Mouse (Mus musculus) liver, embryonic 15.5 days (tissue): Measurements from ENCODE around the gene Vmn2r103. TPM values are rescaled to one million over a fixed set of nuclear protein-coding genes. Genes with fewer than 3 reads are reported as not detected.

Source experiments
- ATAC-seq: fragments of 200-750 bp; cut with Nextera tagmentation; 2 replicates; pipeline ENCODE4 v1.8.0; 2017; ENCODE audit warnings: moderate number of reproducible peaks, mild to moderate bottlenecking, moderate library complexity; ENCODE audit not compliant: insufficient read depth
- H3K27ac ChIP-seq: fragments of 300-500 bp; sonication (generic); replicated peaks from 2 replicates; pipeline ENCODE4 v1.5.1; 2015; ENCODE audit warnings: mild to moderate bottlenecking, inconsistent platforms
- H3K27me3 ChIP-seq: fragments of 300-500 bp; sonication (generic); 2 replicates; pipeline ENCODE4 v1.6.1; 2015; ENCODE audit warnings: mild to moderate bottlenecking, inconsistent platforms
- H3K36me3 ChIP-seq: fragments of 300-500 bp; sonication (generic); replicated peaks from 2 replicates; pipeline ENCODE4 v1.6.1; 2015; ENCODE audit warnings: moderate library complexity, mild to moderate bottlenecking, inconsistent platforms
- H3K4me1 ChIP-seq: fragments of 300-500 bp; sonication (generic); replicated peaks from 2 replicates; pipeline ENCODE4 v1.6.1; 2015; ENCODE audit warnings: inconsistent platforms
- H3K4me2 ChIP-seq: fragments of 300-500 bp; sonication (generic); 2 replicates; pipeline ENCODE4 v1.6.1; 2015; ENCODE audit warnings: moderate library complexity, mild to moderate bottlenecking, inconsistent platforms
- H3K4me3 ChIP-seq: fragments of 300-500 bp; sonication (generic); replicated peaks from 2 replicates; pipeline ENCODE4 v1.5.1; 2015; ENCODE audit warnings: mild to moderate bottlenecking, inconsistent platforms
- H3K9ac ChIP-seq: fragments of 300-500 bp; sonication (generic); 2 replicates; pipeline ENCODE4 v1.6.1; 2015; ENCODE audit warnings: moderate library complexity, mild to moderate bottlenecking, inconsistent platforms
- H3K9me3 ChIP-seq: fragments of 300-500 bp; sonication (generic); replicated peaks from 2 replicates; pipeline ENCODE4 v1.6.1; 2016; ENCODE audit warnings: inconsistent platforms
- WGBS: fragments of 180-500 bp; shearing (Covaris S2); methylation state at CpG from one replicate; pipeline ENCODE4 v1.1.7; 2015; ENCODE audit warnings: mixed read lengths; ENCODE audit not compliant: insufficient replicate concordance; 5-methylcytosine and 5-hydroxymethylcytosine counted together
- polyA plus RNA-seq: library from polyadenylated mRNA; unstranded; fragments of >200 nt; fragmentation: Nextera tagmentation; extraction: Ambion mirVana; gene quantifications from 2 replicates; pipeline ENCODE4 v1.2.1, GENCODE M21; 2015

Vmn2r103 gene
- not detected in 2 replicates for polyA plus RNA-seq

DNA sequence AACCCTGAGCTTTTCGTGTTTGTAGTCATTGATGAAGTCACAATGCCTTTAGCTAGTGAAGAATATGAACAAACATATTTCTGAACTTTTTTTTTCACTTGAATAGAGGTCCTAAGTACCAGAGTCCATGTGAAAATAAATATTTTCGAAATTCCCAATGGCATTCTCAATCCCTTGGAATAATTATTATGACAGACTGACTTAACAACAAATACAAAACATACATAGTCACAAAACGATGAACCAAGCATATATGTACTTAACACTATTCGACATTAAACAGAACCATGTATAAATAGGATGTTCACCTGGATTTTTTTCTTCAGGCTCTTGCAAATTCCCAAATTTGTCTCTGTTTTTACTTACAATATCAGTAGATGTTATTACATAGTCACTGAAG lies at the start of gene Vmn2r103:
Gene Vmn2r103 (plus strand): TSS at position 301 of the 400 bp plus-strand sequence.
- H3K4me1 ChIP-seq, result no peaks in the 10 kb centered on the region
- H3K9me3 ChIP-seq, result no peaks in the 10 kb centered on the region
- H3K27ac ChIP-seq, result no peak within 1 kb of the TSS
- no peak within 1 kb of the TSS for H3K9ac ChIP-seq
- WGBS, result 35% methylated on average over 4 of the region's 4 CpGs
- ATAC-seq, result no peak
- H3K4me3 ChIP-seq, result no peak within 1 kb of the TSS
- no peaks in the 10 kb centered on the region for H3K36me3 ChIP-seq
- H3K27me3 ChIP-seq, result no peaks in the 10 kb centered on the region
- no peak within 1 kb of the TSS for H3K4me2 ChIP-seq

DNA sequence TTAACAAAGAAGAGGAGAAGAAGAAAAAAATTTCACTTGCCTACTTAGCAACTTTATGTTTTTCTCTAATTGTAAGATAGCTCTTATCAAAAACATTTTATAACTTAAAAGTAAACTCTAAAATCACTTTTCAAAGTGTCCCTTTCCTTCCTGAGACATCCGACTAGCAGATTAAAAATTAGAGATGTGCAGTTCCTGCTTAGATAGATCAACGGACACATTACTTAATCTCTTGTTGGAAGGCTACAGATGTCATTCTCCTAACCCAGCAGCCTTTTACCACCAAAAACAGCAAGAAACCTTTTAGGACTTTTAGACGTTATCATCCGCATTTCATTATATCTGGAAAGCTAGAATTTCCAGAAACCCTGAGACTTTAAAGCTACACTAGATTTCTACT lies 5.8 kb downstream of the Vmn2r103 start:
- H3K27ac ChIP-seq, result no peak overlapping the region
- ATAC-seq, result no peak
- no peaks in the 10 kb centered on the region for H3K4me1 ChIP-seq
- H3K36me3 ChIP-seq, result no peaks in the 10 kb centered on the region
- 55% methylated on average over 4 of the region's 4 CpGs for WGBS
- H3K27me3 ChIP-seq, result no peaks in the 10 kb centered on the region
- no peaks in the 10 kb centered on the region for H3K9me3 ChIP-seq
- no peak overlapping the region for H3K4me3 ChIP-seq
- no peak overlapping the region for H3K9ac ChIP-seq
- no peak overlapping the region for H3K4me2 ChIP-seq

DNA sequence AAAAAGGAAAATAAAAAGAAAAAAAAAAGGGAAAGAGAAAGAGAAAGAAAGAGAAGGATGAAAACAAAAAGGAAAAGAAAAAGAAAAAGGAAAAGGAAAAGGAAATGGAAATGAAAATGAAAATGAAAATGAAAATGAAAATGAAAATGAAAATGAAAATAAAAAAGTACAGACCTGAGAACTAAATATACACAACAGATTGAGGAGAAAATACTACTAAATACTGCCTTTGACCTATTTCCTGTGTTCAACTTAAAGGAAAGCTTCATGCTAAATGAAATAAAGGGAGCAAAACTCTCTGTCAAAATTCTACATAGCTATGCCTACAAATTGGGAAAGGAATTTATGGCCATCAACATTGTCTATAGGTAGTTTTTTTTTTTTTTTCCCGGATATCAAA lies 16.1 kb downstream of the Vmn2r103 start:
- 40% methylated on average over 1 of the region's 1 CpGs for WGBS

More for the DNA sequence above, 16.1 kb downstream of the Vmn2r103 start:
- Histone ChIP-seq H3K4me2 (no peak overlapping the region), H3K27ac (no peak overlapping the region), H3K4me3 (no peak overlapping the region), H3K36me3 (no peaks in the 10 kb centered on the region), H3K4me1 (no peaks in the 10 kb centered on the region), H3K9me3 (no peaks in the 10 kb centered on the region), H3K9ac (no peak overlapping the region), H3K27me3 (no peaks in the 10 kb centered on the region)
- no peak for ATAC-seq

Other genes with a start within 250 kb of the Vmn2r103 start
- not detected in 2 replicates for gene Vmn2r101, start 196.1 kb upstream of the Vmn2r103 start, polyA plus RNA-seq
- not detected in 2 replicates for gene Vmn2r102, start 113.0 kb upstream of the Vmn2r103 start, polyA plus RNA-seq